Mouse (Mus musculus): ENCODE measurements at regions not wholly inside any gene's neighbourhood (a gene's known extent, or its start where the extent isn't known, plus 50 kb on each side); places are given as distances from the start of the nearest gene placed in this dataset.
A peak's percentile ranks its signal among the peaks of the same experiment; 100 is the strongest.

- DNase-seq (ENCODE audit: extremely low read depth, insufficient read length, low spot score) = no peak
Measured at GRCm38 (mm10) chr10:24433737-24434367, 161.4 kb upstream of the Ccn2 start.

- DNase-seq (ENCODE audit: extremely low read depth, insufficient read length, low spot score) = no peak
Measured at GRCm38 (mm10) chr10:24437177-24437576, 158.1 kb upstream of the Ccn2 start.

GRCm38 (mm10) chr10:24444572-24444971 is 150.7 kb upstream of the Ccn2 start:
- no peak for DNase-seq (ENCODE audit: extremely low read depth, insufficient read length, low spot score)

DNA sequence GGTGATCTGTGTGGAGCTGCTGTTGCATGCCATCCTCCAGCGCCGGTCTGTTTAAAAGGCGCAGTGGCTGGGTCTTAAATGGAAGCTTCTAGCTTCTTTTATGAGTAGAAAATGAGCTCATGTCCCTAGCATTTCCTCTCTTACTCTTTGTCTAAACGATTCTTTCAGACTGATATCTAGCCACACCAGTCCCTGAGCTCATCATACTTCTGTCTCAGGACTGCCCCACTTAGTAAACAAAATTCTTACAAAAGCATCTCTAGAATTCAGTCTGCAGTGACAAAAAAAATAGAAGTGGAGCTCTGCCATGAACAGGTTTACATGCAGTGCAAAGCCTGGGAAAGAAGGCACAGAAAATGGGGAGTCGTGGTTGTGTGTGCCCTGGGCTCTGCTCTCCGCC is 150.2 kb upstream of the Ccn2 start:
- no peak for DNase-seq (ENCODE audit: extremely low read depth, insufficient read length, low spot score)

- no peak for DNase-seq (ENCODE audit: extremely low read depth, insufficient read length, low spot score)
Measured at GRCm38 (mm10) chr10:24446168-24446567, 149.1 kb upstream of the Ccn2 start.

DNA sequence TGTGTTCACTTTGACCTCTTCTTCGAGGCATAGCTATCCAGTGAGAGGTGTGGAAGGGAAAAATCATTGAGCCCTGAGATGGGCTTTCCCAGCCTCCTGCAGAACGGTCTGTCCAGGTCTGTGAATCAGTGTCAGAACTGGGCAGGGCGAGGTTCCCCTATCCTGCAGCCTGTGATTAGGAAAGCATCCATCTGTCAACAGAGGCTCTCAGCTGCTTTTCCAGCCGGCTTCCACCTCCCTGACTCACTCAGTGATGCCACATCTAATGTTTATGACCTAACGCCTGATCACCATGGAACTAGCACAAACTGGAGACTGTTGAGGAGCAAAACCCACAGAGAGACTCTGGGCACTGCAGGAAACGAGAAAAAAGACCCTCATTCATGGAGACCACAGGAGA is 148.1 kb upstream of the Ccn2 start:
- no peak for DNase-seq (ENCODE audit: extremely low read depth, insufficient read length, low spot score)

GRCm38 (mm10) chr10:24448001-24448561 is 147.2 kb upstream of the Ccn2 start:
- no peak for DNase-seq (ENCODE audit: extremely low read depth, insufficient read length, low spot score)

- DNase-seq (ENCODE audit: extremely low read depth, insufficient read length, low spot score) = no peak
Measured at GRCm38 (mm10) chr10:24453507-24453906, 141.7 kb upstream of the Ccn2 start.

DNA sequence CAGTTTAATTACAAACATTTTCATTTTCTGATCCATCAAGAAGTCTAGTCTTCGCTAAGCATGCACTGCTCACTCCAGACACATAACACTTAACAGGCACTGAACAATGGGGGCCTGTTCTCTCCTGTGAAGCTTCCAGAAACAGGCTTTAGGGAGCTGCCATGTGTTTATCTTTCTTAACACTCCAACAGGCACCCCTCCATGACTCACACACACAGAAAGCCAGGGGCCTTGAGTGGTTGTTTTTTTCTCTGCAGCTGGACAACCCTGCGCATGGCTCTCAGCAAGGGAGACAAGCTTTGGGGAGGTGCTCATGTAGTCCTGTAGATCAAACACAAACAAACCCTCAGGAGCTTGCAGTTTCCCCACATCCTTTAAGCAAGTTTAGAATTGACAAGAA is 136.6 kb upstream of the Ccn2 start:
- peak; percentile 41 for DNase-seq (ENCODE audit: extremely low read depth, insufficient read length, low spot score)

DNA sequence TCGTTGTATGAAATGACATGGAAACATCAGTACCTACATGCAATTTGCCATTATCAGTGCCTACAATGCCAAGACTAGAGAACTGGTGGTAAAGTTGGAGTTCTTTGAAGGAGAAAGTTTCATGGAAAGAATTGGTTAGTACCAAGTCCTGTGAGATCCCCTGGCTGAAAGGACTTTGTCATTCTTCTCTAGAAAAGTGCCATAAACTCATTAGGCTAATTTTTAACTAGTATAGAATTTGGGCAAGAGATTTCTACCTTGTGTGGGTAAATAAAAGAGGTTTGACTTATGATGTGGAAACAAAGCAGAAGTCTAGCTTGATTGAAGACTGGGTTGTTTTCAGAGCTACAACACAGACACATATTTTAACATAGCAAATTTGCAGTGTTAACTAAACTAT is 131.4 kb upstream of the Ccn2 start:
- no peak for DNase-seq (ENCODE audit: extremely low read depth, insufficient read length, low spot score)

DNA sequence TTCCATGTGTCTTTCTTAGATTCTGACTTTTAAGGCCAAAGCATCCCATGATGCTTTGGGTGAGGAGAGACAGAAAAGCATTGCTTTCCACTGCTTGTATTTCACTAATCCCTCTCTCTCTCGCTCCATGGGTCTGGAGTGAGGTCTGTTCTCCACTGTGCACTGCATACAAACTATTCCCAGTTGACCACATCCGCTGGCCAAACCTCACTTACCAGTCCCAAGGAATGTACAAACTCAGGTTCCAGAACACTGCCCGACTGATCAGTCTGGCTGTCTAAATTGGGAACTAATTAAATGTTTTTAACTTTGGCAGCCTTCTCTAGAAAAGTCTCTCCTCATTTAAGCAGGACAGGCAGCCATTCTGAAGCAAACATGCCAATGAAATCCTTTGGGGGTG is 130.9 kb upstream of the Ccn2 start:
- peak; percentile 39 for DNase-seq (ENCODE audit: extremely low read depth, insufficient read length, low spot score)

- DNase-seq (ENCODE audit: extremely low read depth, insufficient read length, low spot score) = no peak
Measured at GRCm38 (mm10) chr10:24469741-24470140, 125.5 kb upstream of the Ccn2 start.

DNA sequence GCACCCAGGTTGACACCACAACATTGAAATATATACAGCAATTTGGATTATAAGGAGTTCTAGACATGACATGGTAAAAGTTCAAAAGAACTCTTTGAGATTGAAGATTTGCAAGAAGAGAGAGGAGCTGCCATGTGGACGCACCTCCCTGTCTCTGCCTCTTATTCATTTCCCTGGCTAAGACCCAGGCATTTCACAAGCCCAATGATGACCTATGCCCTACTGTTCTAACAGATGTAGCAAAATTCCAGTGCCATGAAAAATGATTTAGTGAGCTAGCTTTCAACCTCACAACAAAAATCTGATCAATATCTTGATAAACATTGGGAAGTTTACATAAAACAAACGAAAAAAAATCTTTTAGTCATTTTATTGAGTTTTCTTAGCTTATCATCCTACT is 123.7 kb upstream of the Ccn2 start:
- no peak for DNase-seq (ENCODE audit: extremely low read depth, insufficient read length, low spot score)

GRCm38 (mm10) chr10:24476288-24476687 is 119.0 kb upstream of the Ccn2 start:
- DNase-seq (ENCODE audit: extremely low read depth, insufficient read length, low spot score) = peak; percentile 15

DNA sequence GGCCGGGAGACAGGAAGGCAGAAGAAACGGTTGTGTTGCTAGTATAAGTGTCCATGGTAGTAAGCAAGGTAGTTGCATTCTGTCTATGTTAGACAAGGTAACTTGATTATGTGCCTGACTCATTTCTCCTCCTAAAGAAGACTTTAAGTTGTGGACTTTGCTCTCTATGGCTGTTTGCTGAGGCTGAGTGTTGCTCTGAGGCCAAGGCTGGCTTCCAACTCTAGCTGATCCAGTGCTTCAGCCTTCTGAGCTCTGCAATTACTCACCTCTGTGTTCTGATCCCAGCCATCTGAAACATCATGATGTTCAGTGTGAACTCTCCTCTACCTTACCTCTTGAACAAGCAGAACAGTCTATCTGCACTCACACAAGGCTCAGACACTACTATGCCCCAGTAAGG is 116.7 kb upstream of the Ccn2 start:
- DNase-seq (ENCODE audit: extremely low read depth, insufficient read length, low spot score) = no peak

GRCm38 (mm10) chr10:24479148-24479547 is 116.1 kb upstream of the Ccn2 start:
- no peak for DNase-seq (ENCODE audit: extremely low read depth, insufficient read length, low spot score)

DNA sequence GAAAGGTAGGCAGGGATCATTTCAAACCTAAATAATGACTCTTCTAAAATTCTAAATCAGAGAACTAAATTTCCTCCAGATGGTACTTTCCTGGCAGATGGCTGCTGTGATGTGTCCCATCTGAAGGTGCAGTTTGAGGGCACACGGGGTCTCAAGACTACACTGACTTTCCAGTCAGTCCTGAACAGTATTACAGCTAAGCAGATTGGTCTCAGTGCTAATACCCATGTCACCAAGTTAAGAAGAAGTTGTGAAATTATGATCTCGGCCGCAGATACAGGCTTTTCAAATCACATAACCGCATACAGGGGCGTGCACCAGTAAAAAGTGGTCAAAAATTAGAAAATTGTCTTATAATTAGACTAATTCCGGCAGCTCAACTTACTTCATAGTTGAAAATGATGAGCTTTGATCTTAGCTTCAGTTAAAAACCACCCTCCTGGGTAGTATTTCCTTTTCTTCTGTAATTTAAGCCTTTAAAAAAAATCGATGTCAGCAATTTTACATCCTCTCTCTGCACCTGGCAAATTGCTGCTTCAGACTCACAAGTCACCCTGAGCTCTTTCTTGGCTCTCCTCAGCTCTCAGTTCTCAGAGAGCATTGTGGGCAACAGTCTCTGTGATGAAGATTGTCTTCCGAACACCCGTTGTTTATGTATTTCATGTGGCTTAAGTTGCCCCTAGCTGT is 113.2 kb upstream of the Ccn2 start:
- no peak for DNase-seq (ENCODE audit: extremely low read depth, insufficient read length, low spot score)

DNA sequence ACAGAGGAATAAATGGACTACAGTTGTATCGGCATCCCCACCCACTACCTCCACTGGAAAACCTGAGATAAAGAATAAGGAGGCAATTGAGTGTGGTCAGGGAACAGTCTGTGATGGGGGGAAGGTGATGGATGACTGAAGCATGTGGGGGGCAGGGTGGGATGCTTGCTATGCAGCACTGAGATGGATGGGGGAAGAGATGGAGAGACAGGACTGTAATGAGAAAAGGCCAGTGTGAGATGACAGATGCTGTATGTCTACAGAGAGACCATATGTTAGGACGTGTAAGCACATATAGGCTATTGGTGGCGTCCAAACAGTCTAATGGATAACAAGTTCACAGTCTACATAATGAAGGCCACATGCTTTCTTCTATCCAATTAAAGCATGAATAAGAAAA is 112.2 kb upstream of the Ccn2 start:
- DNase-seq (ENCODE audit: extremely low read depth, insufficient read length, low spot score) = no peak

- no peak for DNase-seq (ENCODE audit: extremely low read depth, insufficient read length, low spot score)
Measured at GRCm38 (mm10) chr10:24484101-24484660, 111.1 kb upstream of the Ccn2 start.

GRCm38 (mm10) chr10:24485461-24485860 is 109.8 kb upstream of the Ccn2 start:
- DNase-seq (ENCODE audit: extremely low read depth, insufficient read length, low spot score) = no peak

DNA sequence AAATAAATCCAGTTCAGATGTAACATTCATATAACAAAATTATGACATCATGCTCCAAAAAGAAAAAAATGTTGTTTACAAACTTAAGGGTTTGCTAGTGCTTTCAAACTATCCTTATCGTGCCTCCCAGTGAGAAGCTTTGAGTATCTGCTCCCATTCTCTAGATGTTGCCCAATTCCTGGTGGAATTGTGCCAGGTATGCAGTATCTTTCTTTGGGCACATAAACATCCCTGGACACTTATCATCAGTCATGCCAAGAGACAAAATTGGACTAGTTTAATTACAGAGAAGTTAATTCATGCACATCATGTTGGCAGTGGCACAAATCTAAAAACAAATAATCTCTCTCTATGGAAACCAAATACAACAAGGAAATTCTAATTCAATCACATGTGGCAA is 109.0 kb upstream of the Ccn2 start:
- no peak for DNase-seq (ENCODE audit: extremely low read depth, insufficient read length, low spot score)

GRCm38 (mm10) chr10:24487915-24488314 is 107.3 kb upstream of the Ccn2 start:
- no peak for DNase-seq (ENCODE audit: extremely low read depth, insufficient read length, low spot score)
